Mouse (Mus musculus) spleen, adult 2 months (tissue): ENCODE data around the gene Tpcn2. TPM values are rescaled to one million over a fixed set of nuclear protein-coding genes. Genes with fewer than 3 reads are reported as not detected.

Experiments
- DNase-seq, 2 experiments: peaks; one replicate each; pipeline versions ENCODE4 v3.0.0 to v3.0.0-alpha.2; 2012 to 2021; ENCODE audit warnings: low spot score in 2 of 2, low read depth in 1 of 2
- H3K27ac ChIP-seq: fragments of 200-500 bp; 2 replicates; pipeline ENCODE4 v1.5.1; 2012; ENCODE audit warnings: low read length, inconsistent platforms; ENCODE audit not compliant: insufficient read depth
- H3K27me3 ChIP-seq: fragments of 200-500 bp; 2 replicates; pipeline ENCODE4 v1.6.1; 2012; ENCODE audit warnings: mild to moderate bottlenecking, moderate library complexity, low read length, inconsistent platforms; ENCODE audit not compliant: control insufficient read depth, insufficient read depth
- H3K36me3 ChIP-seq: fragments of 200-500 bp; 2 replicates; pipeline ENCODE4 v1.6.1; 2012; ENCODE audit warnings: mild to moderate bottlenecking, low read length, inconsistent platforms; ENCODE audit not compliant: control insufficient read depth, insufficient read depth
- H3K4me1 ChIP-seq: fragments of 200-500 bp; 2 replicates; pipeline ENCODE4 v1.6.1; 2011; ENCODE audit warnings: inconsistent platforms; ENCODE audit not compliant: control insufficient read depth, insufficient read depth, insufficient read length
- H3K4me3 ChIP-seq: fragments of 200-500 bp; 2 replicates; pipeline ENCODE4 v1.5.1; 2011; ENCODE audit warnings: mild to moderate bottlenecking, inconsistent platforms; ENCODE audit not compliant: insufficient read depth, insufficient read length; ENCODE audit errors: extremely low read depth
- CTCF ChIP-seq: fragments of 200-500 bp; IDR thresholded peaks from 2 replicates; pipeline ENCODE4 v1.5.1; 2011; ENCODE audit warnings: mild to moderate bottlenecking, inconsistent platforms; ENCODE audit not compliant: insufficient read depth, insufficient read length, insufficient replicate concordance; ENCODE audit errors: extremely low read depth
- POLR2A ChIP-seq: fragments of 200-500 bp; IDR thresholded peaks from 2 replicates; pipeline ENCODE4 v1.6.1; 2011; ENCODE audit warnings: low read depth, low read length, inconsistent platforms
- WGBS: fragments of 180-500 bp; shearing (Covaris S2); methylation state at CpG from one replicate; pipeline ENCODE4 v1.1.7; 2018; 5-methylcytosine and 5-hydroxymethylcytosine counted together
- polyA plus RNA-seq: library from polyadenylated mRNA; depleted of rRNA; stranded (reverse); fragments of >200 nt; gene quantifications from 2 replicates; pipeline ENCODE4 v1.2.3, GENCODE M21; 2012

Gene Tpcn2
- polyA plus RNA-seq, 1 experiment: 31.3 TPM

DNA sequence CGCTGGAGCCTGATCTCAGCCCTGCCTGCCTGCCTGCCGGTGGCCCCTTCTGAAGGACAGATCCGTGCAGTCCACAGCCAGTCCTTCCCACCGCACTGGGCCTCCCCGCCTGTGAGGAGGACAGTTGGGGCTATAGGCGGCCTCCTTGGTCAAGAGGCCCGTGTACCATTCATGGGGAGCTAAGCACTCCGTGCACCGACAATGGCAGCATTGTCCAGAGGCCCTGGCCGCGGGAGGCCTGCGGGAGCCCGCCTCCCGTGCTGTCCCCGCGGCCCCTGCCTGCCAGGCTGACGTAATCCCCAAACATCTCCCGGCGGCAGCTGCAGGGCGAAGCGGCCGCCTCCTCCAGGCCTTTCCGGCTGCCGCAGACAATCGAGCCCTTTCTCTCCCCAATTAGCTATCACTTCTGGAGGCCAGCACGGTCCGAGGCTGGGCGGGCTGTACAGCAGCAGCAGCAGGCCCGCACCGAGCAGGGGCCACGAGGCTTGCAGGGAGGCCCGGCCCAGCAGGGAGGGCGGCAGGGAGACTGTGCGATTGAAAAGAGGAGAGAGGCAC is 77.7 kb downstream of the Tpcn2 start:
- TF ChIP-seq CTCF: no peak
- TF ChIP-seq POLR2A: no peak
- H3K36me3 ChIP-seq: no peaks in the 10 kb centered on the region
- WGBS: 36% methylated on average over 34 of the region's 34 CpGs
- no peak overlapping the region for H3K27ac ChIP-seq
- DNase-seq: no peak
- H3K4me3 ChIP-seq: no peak overlapping the region
- no peaks in the 10 kb centered on the region; the same call in 1 of the 2 replicates for H3K4me1 ChIP-seq
- H3K27me3 ChIP-seq: peaks cover 1% of the 10 kb centered on the region; the same call in 1 of the 2 replicates

DNA sequence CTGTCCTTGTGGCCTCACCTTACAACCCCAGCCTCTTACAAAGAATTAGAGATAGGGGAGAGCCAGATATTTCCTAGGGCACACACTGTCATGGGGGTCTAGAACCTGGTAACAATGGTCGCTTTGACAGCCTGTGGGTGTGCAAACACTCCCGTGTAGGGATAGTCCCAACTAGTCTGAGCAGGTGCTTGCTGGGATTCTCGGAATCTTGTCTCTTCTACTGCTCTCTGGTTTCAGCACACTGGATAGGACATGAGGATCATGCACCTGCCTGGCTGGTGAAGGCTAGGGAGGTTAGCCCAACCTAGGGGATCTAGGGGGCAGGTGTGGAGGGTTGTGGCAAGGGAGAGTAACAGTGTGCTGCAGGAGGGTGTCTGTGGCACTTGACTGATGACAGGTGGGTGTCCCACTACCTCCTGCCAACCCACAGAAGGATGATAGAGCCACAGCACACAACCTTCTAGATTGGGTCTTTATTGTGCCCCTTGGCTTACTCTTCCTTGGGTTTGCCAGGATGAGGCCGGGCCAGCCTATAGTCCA is 78.4 kb downstream of the Tpcn2 start:
- no peak for DNase-seq
- Histone ChIP-seq H3K4me1 (no peaks in the 10 kb centered on the region; the same call in 1 of the 2 replicates), H3K36me3 (no peaks in the 10 kb centered on the region), H3K27ac (no peak overlapping the region), H3K4me3 (no peak overlapping the region), H3K27me3 (peaks cover 1% of the 10 kb centered on the region; the same call in 1 of the 2 replicates)
- WGBS: 91% methylated on average over 4 of the region's 4 CpGs
- TF ChIP-seq POLR2A: no peak
- no peak for TF ChIP-seq CTCF

GRCm38 (mm10) chr7:145199711-145200110 is 84.1 kb downstream of the Tpcn2 start:
- H3K27ac ChIP-seq: no peak overlapping the region
- no peak overlapping the region for H3K4me3 ChIP-seq
- H3K36me3 ChIP-seq: no peaks in the 10 kb centered on the region
- DNase-seq: no peak
- TF ChIP-seq CTCF: no peak
- no peak for TF ChIP-seq POLR2A
- no peaks in the 10 kb centered on the region for H3K27me3 ChIP-seq
- no peaks in the 10 kb centered on the region for H3K4me1 ChIP-seq
- WGBS: 95% methylated on average over 2 of the region's 2 CpGs

DNA sequence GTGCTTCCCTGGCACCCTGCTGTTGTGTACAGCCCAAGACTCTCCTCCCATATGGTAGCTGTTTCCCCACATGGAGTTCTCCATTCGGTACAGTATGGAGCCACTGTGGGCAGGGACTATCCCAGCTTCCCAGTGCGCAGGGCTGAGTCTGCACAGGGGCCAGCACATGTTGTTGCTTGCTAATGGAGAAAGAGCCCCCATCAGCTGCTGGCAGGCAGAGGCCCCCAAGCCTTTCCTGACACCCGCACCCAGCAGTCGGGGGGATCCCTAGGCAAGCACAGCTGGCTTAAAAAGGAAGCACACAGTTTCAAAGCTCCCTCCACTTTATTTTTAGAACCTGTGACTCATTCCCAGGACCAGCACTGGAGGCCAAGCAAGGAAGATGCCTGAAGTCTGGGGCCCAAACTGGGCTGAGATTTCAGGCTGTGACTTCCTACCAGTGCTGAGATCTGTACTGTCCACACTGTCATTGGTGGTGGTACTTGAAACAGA is 85.5 kb downstream of the Tpcn2 start:
- WGBS: 47% methylated on average over 4 of the region's 4 CpGs
- TF ChIP-seq POLR2A: no peak
- no peak for TF ChIP-seq CTCF
- Histone ChIP-seq H3K4me3 (no peak overlapping the region), H3K4me1 (no peaks in the 10 kb centered on the region; the same call in 1 of the 2 replicates), H3K27ac (no peak overlapping the region), H3K27me3 (no peaks in the 10 kb centered on the region), H3K36me3 (no peaks in the 10 kb centered on the region)
- no peak for DNase-seq

GRCm38 (mm10) chr7:145197711-145198110 is 86.1 kb downstream of the Tpcn2 start:
- 65% methylated on average over 3 of the region's 3 CpGs for WGBS
- no peak for DNase-seq

DNA sequence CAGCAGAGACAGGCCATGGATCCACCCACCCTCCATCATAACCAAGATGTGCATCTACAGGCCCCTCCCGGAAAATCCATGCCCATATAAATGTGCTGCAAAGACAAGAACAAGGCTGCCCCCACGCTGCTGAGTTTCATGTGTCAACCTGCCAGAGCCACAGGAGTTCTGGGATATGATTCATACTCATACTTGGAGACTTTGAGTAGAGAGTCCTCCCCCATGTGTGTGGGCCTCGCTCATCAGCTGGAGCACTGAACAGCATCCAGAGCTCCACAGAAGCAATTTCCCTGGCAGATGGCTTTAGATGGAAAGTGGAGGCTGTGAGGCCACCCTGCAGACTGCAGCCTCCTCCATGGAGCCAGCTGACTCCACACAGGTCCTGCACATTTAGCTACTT is 86.8 kb downstream of the Tpcn2 start:
- TF ChIP-seq POLR2A: no peak
- Histone ChIP-seq H3K27me3 (no peaks in the 10 kb centered on the region), H3K4me3 (no peak overlapping the region), H3K36me3 (no peaks in the 10 kb centered on the region), H3K27ac (no peak overlapping the region), H3K4me1 (no peaks in the 10 kb centered on the region; the same call in 1 of the 2 replicates)
- WGBS: 78% methylated on average over 3 of the region's 3 CpGs
- no peak for DNase-seq

More at GRCm38 (mm10) chr7:145197711-145198110, 86.1 kb downstream of the Tpcn2 start:
- TF ChIP-seq POLR2A (no peak), CTCF (no peak)
- Histone ChIP-seq H3K4me3 (no peak overlapping the region), H3K27ac (no peak overlapping the region), H3K4me1 (no peaks in the 10 kb centered on the region; the same call in 1 of the 2 replicates), H3K36me3 (no peaks in the 10 kb centered on the region), H3K27me3 (no peaks in the 10 kb centered on the region)

DNA sequence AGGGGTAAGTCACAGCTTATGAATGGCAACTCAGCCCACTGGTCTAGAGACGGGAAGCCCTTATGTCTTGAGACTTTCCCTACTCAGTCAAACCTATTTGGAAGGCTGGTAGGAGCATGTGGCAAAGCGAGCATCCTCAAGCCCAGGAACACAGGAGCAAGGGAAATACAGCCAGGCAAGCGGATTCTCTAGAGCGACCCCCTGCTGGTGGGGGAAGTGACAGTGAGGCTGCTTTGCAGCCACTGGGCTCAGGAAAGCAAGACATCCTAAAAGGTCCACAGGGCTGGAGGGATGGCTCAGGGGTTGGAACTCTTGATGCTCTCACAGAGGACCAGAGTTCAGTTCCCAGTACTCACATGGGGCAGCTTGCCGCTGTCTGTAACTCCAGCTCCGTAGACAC is 87.5 kb downstream of the Tpcn2 start:
- H3K36me3 ChIP-seq: no peaks in the 10 kb centered on the region
- no peak overlapping the region for H3K4me3 ChIP-seq
- TF ChIP-seq CTCF (no peak), POLR2A (no peak)
- no peak for DNase-seq
- no peaks in the 10 kb centered on the region for H3K27me3 ChIP-seq
- H3K4me1 ChIP-seq: no peaks in the 10 kb centered on the region; the same call in 1 of the 2 replicates
- no peak overlapping the region for H3K27ac ChIP-seq
- 85% methylated on average over 6 of the region's 6 CpGs for WGBS
